Mouse (Mus musculus) ES-E14 (cell line): ENCODE results near the gene Cd163l1. TPM values are rescaled to one million over a fixed set of nuclear protein-coding genes. Genes with fewer than 3 reads are reported as not detected.

Source experiments
- DNase-seq: peaks from one replicate; pipeline ENCODE4 v3.0.0-alpha.2; 2013; ENCODE audit warnings: low read depth, low spot score
- H3K27ac ChIP-seq: 2 replicates; pipeline ENCODE4 v1.5.1; 2012; ENCODE audit warnings: low read depth, mild to moderate bottlenecking, low read length, moderate library complexity, mixed read lengths; ENCODE audit not compliant: poor library complexity, insufficient read depth, severe bottlenecking
- H3K36me3 ChIP-seq: 2 replicates; pipeline ENCODE4 v1.6.1; 2012; ENCODE audit warnings: mild to moderate bottlenecking, low read length, moderate library complexity, mixed read lengths; ENCODE audit not compliant: control insufficient read depth, poor library complexity, insufficient read depth, severe bottlenecking
- H3K4me1 ChIP-seq, 2 experiments: fragments of 150-350 bp in 1 of 2; sonication (generic) in 1 of 2; 2 replicates each; pipeline ENCODE4 v1.6.1; 2012; ENCODE audit warnings: low read length in 2 of 2, mild to moderate bottlenecking in 1 of 2, mixed read lengths in 1 of 2; ENCODE audit not compliant: control insufficient read depth in 2 of 2, insufficient read depth in 2 of 2, poor library complexity in 1 of 2
- H3K4me3 ChIP-seq, 2 experiments: fragments of 150-350 bp in 1 of 2; sonication (generic) in 1 of 2; 2 replicates each; pipeline ENCODE4 v1.5.1; 2012; ENCODE audit warnings: low read length in 2 of 2, low read depth in 1 of 2, mild to moderate bottlenecking in 1 of 2, mixed read lengths in 1 of 2; ENCODE audit not compliant: insufficient read depth in 1 of 2, poor library complexity in 1 of 2, severe bottlenecking in 1 of 2
- H3K9ac ChIP-seq: 2 replicates; pipeline ENCODE4 v1.6.1; 2012; ENCODE audit warnings: low read depth, mild to moderate bottlenecking, low read length, mixed read lengths; ENCODE audit not compliant: poor library complexity, insufficient read depth, severe bottlenecking
- H3K9me3 ChIP-seq: fragments of 150-350 bp; sonication (generic); 2 replicates; pipeline ENCODE4 v1.6.1; 2012; ENCODE audit warnings: low read depth, mild to moderate bottlenecking, low read length; ENCODE audit not compliant: control insufficient read depth, insufficient read depth
- CHD2 ChIP-seq: IDR thresholded peaks from 2 replicates; pipeline ENCODE4 v1.6.1; 2014; ENCODE audit warnings: mild to moderate bottlenecking, low read depth, low read length, inconsistent platforms
- HCFC1 ChIP-seq: IDR thresholded peaks from 2 replicates; pipeline ENCODE4 v1.6.1; 2012; ENCODE audit warnings: low read length, inconsistent platforms, borderline replicate concordance; ENCODE audit not compliant: insufficient read depth
- MAFK ChIP-seq: IDR thresholded peaks from 2 replicates; pipeline ENCODE4 v1.6.1; 2014; ENCODE audit warnings: mild to moderate bottlenecking, low read depth, low read length, inconsistent platforms; ENCODE audit not compliant: insufficient read depth
- ZC3H11A ChIP-seq: IDR thresholded peaks from 2 replicates; pipeline ENCODE4 v1.6.1; 2012; ENCODE audit warnings: low read depth, mild to moderate bottlenecking, inconsistent platforms, low read length, borderline replicate concordance
- ZNF384 ChIP-seq: IDR thresholded peaks from 2 replicates; pipeline ENCODE4 v1.6.1; 2012; ENCODE audit warnings: low read depth, low read length, inconsistent platforms
- in situ Hi-C, 2 experiments: fragments of 600-800 bp; cut with MboI; formaldehyde crosslinking; loops; one replicate each; pipeline ENCODE4 v1.15.1; 2025; ENCODE audit warnings: low sequenced_read_pairs in 2 of 2, inconsistent platforms in 1 of 2; ENCODE audit not compliant: unreplicated experiment in 2 of 2
- total RNA-seq: library from RNA; depleted of rRNA; stranded (reverse); fragments of 300-350 nt; gene quantifications from 2 replicates; pipeline ENCODE4 v1.2.3, GENCODE M21; 2012; rRNA removed

Cd163l1 gene
- total RNA-seq: not detected in 2 replicates

DNA sequence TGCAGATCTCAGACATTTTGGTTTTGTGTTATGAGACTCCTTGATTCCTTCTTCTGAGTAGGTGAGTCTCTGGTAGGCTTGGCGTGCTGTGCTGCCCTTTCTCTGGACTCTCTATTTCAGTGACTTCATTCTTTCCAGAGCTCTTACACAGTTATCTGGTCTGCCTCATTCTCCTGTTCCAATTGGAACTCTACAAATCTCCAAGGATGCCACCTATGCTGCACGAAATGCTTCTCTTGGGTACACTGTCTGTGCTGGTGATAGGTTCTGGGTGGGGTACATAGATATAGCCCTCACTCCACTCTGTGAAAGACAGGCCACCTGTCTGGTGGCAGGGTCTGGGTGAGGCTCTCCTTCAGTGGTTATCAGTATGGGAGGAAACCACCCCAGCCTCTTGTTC, at the start of gene Cd163l1:
Gene Cd163l1 (plus strand): TSS at position 301 of the 400 bp plus-strand sequence.
- H3K4me1 ChIP-seq: no peaks in the 10 kb centered on the region

DNA sequence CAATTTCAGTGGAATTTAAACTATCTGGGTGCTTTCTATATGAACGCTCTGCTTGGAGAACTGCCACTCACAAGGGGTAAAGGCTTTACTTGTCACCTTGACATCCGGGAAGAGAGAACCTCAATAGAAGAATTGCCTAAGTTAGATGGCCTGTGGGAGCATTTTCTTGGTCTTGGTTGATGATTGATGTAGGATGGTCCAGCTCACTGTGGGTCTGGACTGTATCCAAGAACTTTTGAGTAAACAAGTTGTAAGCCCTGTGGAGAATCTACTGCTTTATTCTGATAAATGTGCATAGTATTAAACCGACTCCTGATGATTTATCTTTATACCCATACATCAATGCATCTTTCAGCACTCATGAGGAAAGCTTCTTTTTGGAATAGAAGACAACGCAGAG, 48.7 kb upstream of the Cd163l1 start:
- Histone ChIP-seq H3K36me3 (no peaks in the 10 kb centered on the region), H3K9me3 (no peaks in the 10 kb centered on the region), H3K4me3 (no peak overlapping the region), H3K27ac (no peak overlapping the region), H3K9ac (no peak overlapping the region), H3K4me1 (peaks cover 0 to 7% of the 10 kb centered on the region in 2 experiments; a peak in 1 of 4 replicates)
- TF ChIP-seq ZNF384 (no peak), MAFK (no peak)
- no peak for DNase-seq
- in situ Hi-C loops: no loop called here

More for the DNA sequence above, at the start of gene Cd163l1:
- no peak for DNase-seq
- TF ChIP-seq CHD2: no peak
- no peak for TF ChIP-seq HCFC1
- no peak for TF ChIP-seq ZNF384
- no peak for TF ChIP-seq MAFK
- no peak for TF ChIP-seq ZC3H11A
- Histone ChIP-seq H3K27ac (no peak within 1 kb of the TSS), H3K9ac (no peak within 1 kb of the TSS), H3K9me3 (no peaks in the 10 kb centered on the region), H3K36me3 (no peaks in the 10 kb centered on the region), H3K4me3 (no peak within 1 kb of the TSS)
- in situ Hi-C loops: no loop called here

DNA sequence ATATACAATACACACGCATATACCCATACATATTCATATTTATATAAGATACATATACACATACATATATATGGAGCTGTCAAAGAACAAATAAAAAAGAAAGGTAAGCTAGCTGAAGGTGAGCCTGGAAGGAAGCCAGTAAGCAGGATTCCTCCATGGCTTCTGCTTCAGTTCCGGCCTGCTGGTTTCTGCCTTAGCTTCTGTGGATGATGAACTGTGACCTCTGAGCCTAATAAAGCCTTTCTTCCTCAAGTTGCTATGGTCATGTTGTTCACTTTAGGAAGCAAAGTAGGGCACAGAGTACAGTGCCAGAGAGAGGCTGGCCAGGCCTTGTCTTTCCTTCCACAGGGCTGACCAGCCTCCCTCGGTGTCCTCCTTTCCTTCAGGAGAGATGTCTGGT, 47.2 kb upstream of the Cd163l1 start:
- in situ Hi-C loops: no loop called here
- no peak for DNase-seq
- H3K9me3 ChIP-seq: no peaks in the 10 kb centered on the region
- no peak for TF ChIP-seq ZC3H11A
- TF ChIP-seq MAFK: no peak
- TF ChIP-seq CHD2: no peak
- TF ChIP-seq ZNF384: no peak
- no peak for TF ChIP-seq HCFC1
- H3K9ac ChIP-seq: no peak overlapping the region
- H3K4me1 ChIP-seq: peaks cover 0 to 7% of the 10 kb centered on the region in 2 experiments; a peak in 1 of 4 replicates
- no peaks in the 10 kb centered on the region for H3K36me3 ChIP-seq
- H3K4me3 ChIP-seq: no peak overlapping the region
- no peak overlapping the region for H3K27ac ChIP-seq

DNA sequence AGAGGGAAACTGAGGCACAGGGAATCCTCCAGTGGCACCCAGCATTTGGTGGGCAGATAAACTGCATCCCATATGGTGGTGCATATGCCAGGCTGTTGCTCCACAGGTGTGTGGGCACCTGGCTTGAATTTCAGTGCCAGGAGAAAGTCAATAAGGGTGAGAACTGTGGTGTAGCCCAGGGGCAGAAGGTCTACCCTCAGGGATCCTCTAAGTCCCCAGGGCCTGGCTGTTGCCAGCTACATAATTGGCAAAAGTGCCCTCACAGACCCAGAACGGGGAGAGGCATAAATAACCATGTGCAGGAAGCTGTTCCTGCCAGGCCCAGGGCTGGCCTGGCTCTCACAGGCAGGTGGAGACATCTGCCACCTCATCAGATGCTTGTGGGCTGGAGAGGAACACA, 45.1 kb upstream of the Cd163l1 start, which contains the start of gene Olfr523:
Gene Olfr523 (plus strand): TSS at position 282 of the 400 bp plus-strand sequence.
- Histone ChIP-seq H3K9me3 (no peaks in the 10 kb centered on the region), H3K4me1 (peaks cover 0 to 7% of the 10 kb centered on the region in 2 experiments; a peak in 1 of 4 replicates), H3K4me3 (no peak within 1 kb of the TSS), H3K27ac (no peak within 1 kb of the TSS), H3K36me3 (no peaks in the 10 kb centered on the region), H3K9ac (no peak within 1 kb of the TSS)
- in situ Hi-C loops: no loop called here
- no peak for TF ChIP-seq CHD2
- no peak for DNase-seq

DNA sequence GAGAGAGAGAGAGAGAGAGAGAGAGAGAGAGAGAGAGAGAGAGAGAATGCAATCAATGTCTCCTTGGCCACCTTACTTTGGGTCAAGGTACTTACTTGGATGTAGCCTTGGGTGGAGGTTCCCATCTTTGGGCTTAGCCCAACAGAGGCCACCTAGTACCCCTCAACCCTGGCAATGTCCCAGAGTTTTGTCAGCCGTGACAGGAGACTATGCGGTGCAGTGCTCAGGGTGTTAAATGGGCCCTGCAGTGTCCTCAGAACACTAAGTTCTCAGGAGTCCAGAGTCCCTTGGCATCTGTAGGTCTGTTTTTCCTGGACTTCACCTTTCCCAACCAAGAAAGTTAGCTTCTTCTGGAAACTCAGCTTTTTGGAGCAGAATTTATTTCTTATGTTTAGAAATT, 38.9 kb upstream of the Cd163l1 start:
- H3K9me3 ChIP-seq: no peaks in the 10 kb centered on the region
- H3K4me1 ChIP-seq: no peaks in the 10 kb centered on the region
- no peak overlapping the region for H3K9ac ChIP-seq
- no peaks in the 10 kb centered on the region for H3K36me3 ChIP-seq
- H3K4me3 ChIP-seq: no peak overlapping the region
- H3K27ac ChIP-seq: no peak overlapping the region
- in situ Hi-C loops: no loop called here
- TF ChIP-seq HCFC1 (no peak), CHD2 (no peak), ZNF384 (no peak), MAFK (no peak)
- no peak for DNase-seq
